In genomic region chr4:131914891-131915469, GRCm38 (mm10) we compare ENCODE assay signal across 8 mouse cellular contexts. TPM values are rescaled to one million over a fixed set of nuclear protein-coding genes. Genes with fewer than 3 reads are reported as not detected.
A peak's percentile ranks its signal among the peaks of the same experiment; 100 is the strongest.
DNase-seq lines count a peak whose midpoint lies in the region; ATAC-seq lines count a peak whose summit lies in the region.

No protein-coding gene starts in this region.

- peaks cover 79% of the 10 kb centered on the region for H3K27me3 ChIP-seq in lung, embryonic 15.5 days
- H3K27me3 ChIP-seq in heart, embryonic 14.5 days (ENCODE audit: control insufficient read depth, insufficient read depth, low read length): peaks cover 21% of the 10 kb centered on the region
- peaks cover 58% of the 10 kb centered on the region for H3K27me3 ChIP-seq in neural tube, embryonic 15.5 days (replicated peaks)

- H3K9me3 ChIP-seq in lung, embryonic 15.5 days: no peaks in the 10 kb centered on the region
- no peaks in the 10 kb centered on the region for H3K9me3 ChIP-seq in heart, embryonic 14.5 days (ENCODE audit: control insufficient read depth, low read length)
- no peaks in the 10 kb centered on the region for H3K9me3 ChIP-seq in neural tube, embryonic 15.5 days (replicated peaks)

- peak overlapping the region; percentile 23 for H3K4me3 ChIP-seq in lung, embryonic 15.5 days
- peak overlapping the region; percentile 36 to 39 for H3K4me3 ChIP-seq in heart, embryonic 14.5 days (ENCODE audit: control insufficient read depth in 1 of 2, insufficient read depth in 1 of 2, low read depth in 1 of 2, low read length in 2 of 2)
- peak overlapping the region; percentile 26 for H3K4me3 ChIP-seq in neural tube, embryonic 15.5 days (replicated peaks)

- no peak for DNase-seq in lung, adult 18-20 months
- peak; percentile 66 to 83 for DNase-seq in kidney, postnatal 25 days
- no peak for DNase-seq in cerebellum, adult 8-10 months
- DNase-seq in layer of hippocampus, adult 11-12 months (ENCODE audit: low spot score): no peak

- H3K27ac ChIP-seq in lung, embryonic 15.5 days: no peak overlapping the region
- peak overlapping the region; percentile 10 to 68; a peak in 2 of 4 replicates for H3K27ac ChIP-seq in heart, embryonic 14.5 days (replicated peaks in 1 of 2; ENCODE audit: control insufficient read depth in 1 of 2, insufficient read depth in 1 of 2, low read depth in 2 of 2, low read length in 2 of 2)
- H3K27ac ChIP-seq in neural tube, embryonic 15.5 days (replicated peaks): no peak overlapping the region

- no peaks in the 10 kb centered on the region for H3K36me3 ChIP-seq in lung, embryonic 15.5 days
- no peaks in the 10 kb centered on the region for H3K36me3 ChIP-seq in heart, embryonic 14.5 days (ENCODE audit: control insufficient read depth, insufficient read depth, low read length)
- H3K36me3 ChIP-seq in neural tube, embryonic 15.5 days: no peaks in the 10 kb centered on the region

- ATAC-seq in lung, embryonic 15.5 days (ENCODE audit: borderline replicate concordance, extremely low read depth, low FRiP score, low TSS enrichment): no peak
- ATAC-seq in heart, embryonic 14.5 days (ENCODE audit: insufficient number of reproducible peaks, insufficient read depth, low FRiP score, low read depth): no peak
- 0 out of 2 replicates have a peak, but pooled peaks have one; percentile 28 for ATAC-seq in neural tube, embryonic 15.5 days (ENCODE audit: low FRiP score)
- ATAC-seq in activated CD4-positive, CD25-positive, alpha-beta regulatory T cell, adult 4 months: no peak

- H3K9ac ChIP-seq in lung, embryonic 15.5 days: 0 out of 2 replicates have a peak overlapping the region, but pooled peaks have one; percentile 8
- peak overlapping the region; percentile 69 for H3K9ac ChIP-seq in heart, embryonic 14.5 days (ENCODE audit: low read length)
- H3K9ac ChIP-seq in neural tube, embryonic 15.5 days (replicated peaks): peak overlapping the region; percentile 15; the same call in 1 of the 2 replicates

- 5% methylated on average over 31 of the region's 31 CpGs for WGBS in lung, embryonic 15.5 days
- 4% methylated on average over 31 of the region's 31 CpGs for WGBS in heart, embryonic 14.5 days
- WGBS in neural tube, embryonic 15.5 days: 2% methylated on average over 31 of the region's 31 CpGs

- peaks cover 49% of the 10 kb centered on the region for H3K4me1 ChIP-seq in lung, embryonic 15.5 days
- peaks cover 41 to 59% of the 10 kb centered on the region in 2 experiments for H3K4me1 ChIP-seq in heart, embryonic 14.5 days (ENCODE audit: control insufficient read depth in 2 of 2, insufficient read depth in 2 of 2, low read length in 2 of 2)
- H3K4me1 ChIP-seq in neural tube, embryonic 15.5 days: peaks cover 59% of the 10 kb centered on the region

- H3K4me2 ChIP-seq in lung, embryonic 15.5 days: peak overlapping the region; percentile 53
- H3K4me2 ChIP-seq in heart, embryonic 14.5 days (ENCODE audit: low read length): peak overlapping the region; percentile 77
- H3K4me2 ChIP-seq in neural tube, embryonic 15.5 days: peak overlapping the region; percentile 53

RNA-seq across cellular contexts. Expression of gene Tmem200b, which starts 6.6 kb away (rescaled TPM):
- 1.1 and 1.2 TPM in 2 replicates for polyA plus RNA-seq in lung, embryonic 15.5 days (2015; fragmentation: Nextera tagmentation; extraction: Ambion mirVana)
- 3.6 and 4.3 TPM in 2 replicates for polyA plus RNA-seq in heart, embryonic 14.5 days (2014; fragmentation: Nextera tagmentation; extraction: Ambion mirVana)
- 0.22 TPM in 2 replicates for polyA plus RNA-seq in neural tube, embryonic 15.5 days (2015; fragmentation: Nextera tagmentation; extraction: Ambion mirVana)
- not detected for polyA plus RNA-seq in activated CD4-positive, CD25-positive, alpha-beta regulatory T cell, adult 4 months (2017; shearing (Covaris generic))

RNA-seq across cellular contexts. Expression of gene Srsf4, which starts 41.6 kb away (rescaled TPM):
- 117 and 119 TPM in 2 replicates for polyA plus RNA-seq in lung, embryonic 15.5 days (2015; fragmentation: Nextera tagmentation; extraction: Ambion mirVana)
- 63.6 and 69.1 TPM in 2 replicates for polyA plus RNA-seq in heart, embryonic 14.5 days (2014; fragmentation: Nextera tagmentation; extraction: Ambion mirVana)
- polyA plus RNA-seq in neural tube, embryonic 15.5 days (2015; fragmentation: Nextera tagmentation; extraction: Ambion mirVana): 91.1 and 94.0 TPM in 2 replicates
- 10 to 100 TPM; 10.8 to 12.2 TPM for polyA plus RNA-seq in activated CD4-positive, CD25-positive, alpha-beta regulatory T cell, adult 4 months (2017; shearing (Covaris generic))

Comparison
In these comparisons a context has a peak if more than half of its experiments do, and no peak if none do; other contexts are left out.
1. H3K27ac ChIP-seq: peak in heart, embryonic 14.5 days (2 of 2); none in lung, embryonic 15.5 days (single experiment) and neural tube, embryonic 15.5 days (single experiment).
2. H3K9ac ChIP-seq: peak in every context shown above with its lines; median percentile 69 in heart, embryonic 14.5 days; 15 in neural tube, embryonic 15.5 days; 8 in lung, embryonic 15.5 days.
3. DNase-seq: peak in kidney, postnatal 25 days (2 of 2); none in lung, adult 18-20 months (0 of 2), cerebellum, adult 8-10 months (single experiment) and layer of hippocampus, adult 11-12 months (single experiment).
4. Peak in every context shown above with its lines, with median percentiles within 50 percentile points of each other: H3K4me2 ChIP-seq and H3K4me3 ChIP-seq.